Mouse (Mus musculus) bone marrow, adult 2 months (tissue): Measurements from ENCODE around the gene Lsg1. TPM values are rescaled to one million over a fixed set of nuclear protein-coding genes. Genes with fewer than 3 reads are reported as not detected.
A peak's percentile ranks its signal among the peaks of the same experiment; 100 is the strongest.

Experiments
- H3K27ac ChIP-seq: fragments of 200-500 bp; 2 replicates; pipeline ENCODE4 v1.5.1; 2012; ENCODE audit warnings: low read depth, mild to moderate bottlenecking, control low read depth, inconsistent platforms, low read length; ENCODE audit not compliant: control insufficient read depth, poor library complexity, insufficient read depth
- H3K4me1 ChIP-seq: fragments of 200-500 bp; 2 replicates; pipeline ENCODE4 v1.6.1; 2011; ENCODE audit warnings: low read length; ENCODE audit not compliant: control insufficient read depth, insufficient read depth
- H3K4me3 ChIP-seq: fragments of 200-500 bp; replicated peaks from 2 replicates; pipeline ENCODE3; 2011; ENCODE audit warnings: mild to moderate bottlenecking, low read depth, low read length, control low read depth; ENCODE audit not compliant: control insufficient read depth
- CTCF ChIP-seq: fragments of 200-500 bp; IDR thresholded peaks from 2 replicates; pipeline ENCODE4 v1.5.1; 2011; ENCODE audit warnings: low read length, control low read depth; ENCODE audit not compliant: control insufficient read depth, insufficient read depth
- POLR2A ChIP-seq: fragments of 200-500 bp; IDR thresholded peaks from 2 replicates; pipeline ENCODE4 v1.6.1; 2011; ENCODE audit warnings: low read depth, mild to moderate bottlenecking, control low read depth, low read length, borderline replicate concordance; ENCODE audit not compliant: control insufficient read depth
- WGBS: fragments of 180-500 bp; shearing (Covaris S2); methylation state at CpG from one replicate; pipeline ENCODE4 v1.1.7; 2018; 5-methylcytosine and 5-hydroxymethylcytosine counted together
- polyA plus RNA-seq: library from polyadenylated mRNA; stranded (reverse); fragments of >200 nt; gene quantifications from 2 replicates; pipeline ENCODE4 v1.2.4, GENCODE M21; 2011; ENCODE audit warnings: low replicate concordance; ENCODE audit not compliant: missing spikeins, insufficient read depth, insufficient read length

Gene Lsg1
- polyA plus RNA-seq, 1 experiment = 17.5 TPM

GRCm38 (mm10) chr16:30595835-30596557 lies 8.6 kb upstream of the Lsg1 start:
- H3K27ac ChIP-seq = peak overlapping the region; percentile 1; the same call in 1 of the 2 replicates

GRCm38 (mm10) chr16:30595356-30595755 lies 8.0 kb upstream of the Lsg1 start:
- H3K4me3 ChIP-seq = no peak overlapping the region
- peak overlapping the region; percentile 38; the same call in 1 of the 2 replicates for H3K27ac ChIP-seq
- TF ChIP-seq CTCF (no peak), POLR2A (no peak)
- H3K4me1 ChIP-seq = peaks cover 7% of the 10 kb centered on the region
- 24% methylated on average over 3 of the region's 3 CpGs for WGBS

More at GRCm38 (mm10) chr16:30595835-30596557, 8.6 kb upstream of the Lsg1 start:
- no peak for TF ChIP-seq CTCF
- TF ChIP-seq POLR2A = no peak
- Histone ChIP-seq H3K4me1 (peaks cover 8% of the 10 kb centered on the region), H3K4me3 (no peak overlapping the region)
- whole genome bisulfite sequencing = 28% methylated on average over 14 of the region's 14 CpGs

- H3K27ac ChIP-seq = no peak overlapping the region
- TF ChIP-seq POLR2A = no peak
- peak; percentile 27; the same call in 1 of the 2 replicates for TF ChIP-seq CTCF
- H3K4me1 ChIP-seq = peaks cover 5% of the 10 kb centered on the region
- no peak overlapping the region for H3K4me3 ChIP-seq
- WGBS = 42% methylated on average over 3 of the region's 3 CpGs
Observed at GRCm38 (mm10) chr16:30591990-30592389, 4.6 kb upstream of the Lsg1 start.

GRCm38 (mm10) chr16:30590264-30591209 lies 3.1 kb upstream of the Lsg1 start:
- no peak for TF ChIP-seq POLR2A
- TF ChIP-seq CTCF = no peak
- Histone ChIP-seq H3K4me1 (peaks cover 5% of the 10 kb centered on the region), H3K27ac (no peak overlapping the region), H3K4me3 (no peak overlapping the region)
- 54% methylated on average over 7 of the region's 7 CpGs for WGBS

- TF ChIP-seq CTCF (no peak), POLR2A (no peak)
- H3K27ac ChIP-seq = peak overlapping the region; percentile 11; the same call in 1 of the 2 replicates
- H3K4me1 ChIP-seq = no peaks in the 10 kb centered on the region
- WGBS = 1% methylated on average over 19 of the region's 19 CpGs
- H3K4me3 ChIP-seq = peak overlapping the region; percentile 82
Observed at GRCm38 (mm10) chr16:30586935-30587493, 378 bp downstream of the Lsg1 start.

- WGBS = 87% methylated on average over 5 of the region's 5 CpGs
- H3K4me1 ChIP-seq = no peaks in the 10 kb centered on the region
- H3K27ac ChIP-seq = no peak overlapping the region
- no peak overlapping the region for H3K4me3 ChIP-seq
- TF ChIP-seq POLR2A = no peak
- no peak for TF ChIP-seq CTCF
Observed at GRCm38 (mm10) chr16:30580765-30581164, 6.6 kb downstream of the Lsg1 start.

- Histone ChIP-seq H3K4me1 (no peaks in the 10 kb centered on the region), H3K4me3 (no peak overlapping the region), H3K27ac (no peak overlapping the region)
- TF ChIP-seq POLR2A (no peak), CTCF (no peak)
- WGBS = 78% methylated on average over 1 of the region's 1 CpGs
Observed at GRCm38 (mm10) chr16:30576392-30576791, 11.0 kb downstream of the Lsg1 start.

GRCm38 (mm10) chr16:30575815-30576214 lies 11.6 kb downstream of the Lsg1 start:
- Histone ChIP-seq H3K4me3 (no peak overlapping the region), H3K4me1 (no peaks in the 10 kb centered on the region), H3K27ac (no peak overlapping the region)
- TF ChIP-seq POLR2A (no peak), CTCF (no peak)
- 36% methylated on average over 7 of the region's 7 CpGs for WGBS
